Mouse (Mus musculus): ENCODE results near the gene Fgfr2.

DNA sequence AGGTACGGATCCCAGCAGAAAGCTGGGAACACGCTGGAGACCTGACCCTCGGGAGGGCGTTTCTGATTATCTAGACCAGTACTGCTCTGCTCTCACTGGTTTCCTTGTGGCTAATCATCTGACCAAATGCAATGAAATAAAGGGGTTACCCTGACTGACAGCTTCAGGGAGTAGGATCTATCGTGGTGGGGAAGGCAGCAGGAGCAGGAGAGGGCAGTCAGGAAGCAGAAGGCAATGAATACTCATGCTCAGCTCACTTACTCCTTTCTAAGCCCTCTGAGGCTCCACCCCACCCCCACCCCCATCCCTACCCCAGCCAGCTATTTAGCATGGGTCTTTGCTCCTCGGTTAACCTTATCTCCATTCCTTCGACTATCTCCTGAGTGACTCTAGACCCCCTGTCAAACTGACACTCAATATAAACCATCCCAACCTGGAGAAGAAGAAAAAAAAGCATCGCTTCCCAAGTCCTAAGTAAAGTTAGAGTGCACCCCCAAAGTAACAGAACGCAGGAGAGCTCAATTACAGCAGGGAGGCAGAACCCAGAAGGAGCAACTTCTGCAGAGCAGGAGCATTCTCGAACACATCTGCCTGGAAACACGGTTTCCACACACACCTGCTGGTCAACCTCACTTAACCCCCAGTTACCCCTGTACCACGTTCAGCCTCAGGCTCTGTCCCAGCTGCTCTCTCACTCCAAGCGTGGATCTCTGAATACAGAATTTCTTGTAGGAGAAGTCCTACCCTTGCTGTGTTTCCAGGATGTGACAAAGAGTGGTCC is 730.7 kb downstream of the Fgfr2 start:
- TF ChIP-seq NANOG (IDR thresholded peaks at IDR 0.05; ENCODE audit: borderline replicate concordance, low read length) (no peak), CTCF (conservative IDR thresholded peaks at IDR 0.05; ENCODE audit: low read length) (no peak)

Measured in E14TG2a.4 (cell line).